Mouse (Mus musculus): ENCODE data around the gene Olfr1056.

GRCm38 (mm10) chr2:86335333-86335732 is 26.9 kb downstream of the Olfr1056 start, which contains the start of gene Olfr1054:
- TF ChIP-seq EP300 (IDR thresholded peaks at IDR 0.05) = no peak
- no peak for TF ChIP-seq CTCF (IDR thresholded peaks at IDR 0.05)

Data from lung, postnatal 0 days (tissue).